Mouse (Mus musculus) intestine, postnatal 0 days (tissue): ENCODE data around the gene Zfp108. TPM values are rescaled to one million over a fixed set of nuclear protein-coding genes. Genes with fewer than 3 reads are reported as not detected.
"Not testable (repeated sequence)": the region's sequence is repeated elsewhere in the genome, so short reads cannot be mapped to it uniquely, and the experiment has no call there.

Experiments used
- ATAC-seq: fragments of 200-750 bp; cut with Nextera tagmentation; 2 replicates; pipeline ENCODE4 v1.8.0; 2017; ENCODE audit warnings: mild to moderate bottlenecking, moderate TSS enrichment, moderate library complexity
- H3K27ac ChIP-seq: fragments of 300-500 bp; sonication (generic); 2 replicates; pipeline ENCODE4 v1.5.1; 2014; ENCODE audit warnings: mild to moderate bottlenecking, low read depth, low read length, moderate library complexity
- H3K27me3 ChIP-seq: fragments of 300-500 bp; sonication (generic); replicated peaks from 2 replicates; pipeline ENCODE4 v1.6.1; 2014; ENCODE audit warnings: low read length, mixed read lengths; ENCODE audit not compliant: control insufficient read depth, insufficient read depth
- H3K36me3 ChIP-seq: fragments of 300-500 bp; sonication (generic); 2 replicates; pipeline ENCODE4 v1.6.1; 2014; ENCODE audit warnings: mild to moderate bottlenecking, moderate library complexity; ENCODE audit not compliant: control insufficient read depth, insufficient read depth
- H3K4me1 ChIP-seq: fragments of 300-500 bp; sonication (generic); replicated peaks from 2 replicates; pipeline ENCODE4 v1.6.1; 2014; ENCODE audit warnings: antibody characterized with exemption, low read length, mixed read lengths; ENCODE audit not compliant: control insufficient read depth, insufficient read depth
- H3K4me2 ChIP-seq: fragments of 300-500 bp; sonication (generic); replicated peaks from 2 replicates; pipeline ENCODE4 v1.6.1; 2014; ENCODE audit warnings: low read depth, mild to moderate bottlenecking, moderate library complexity
- H3K4me3 ChIP-seq: fragments of 300-500 bp; sonication (generic); 2 replicates; pipeline ENCODE4 v1.5.1; 2014; ENCODE audit warnings: low read depth, low read length
- H3K9ac ChIP-seq: fragments of 300-500 bp; sonication (generic); 2 replicates; pipeline ENCODE4 v1.6.1; 2014; ENCODE audit warnings: mild to moderate bottlenecking, low read depth, low read length
- H3K9me3 ChIP-seq: fragments of 300-500 bp; sonication (generic); 2 replicates; pipeline ENCODE4 v1.6.1; 2016; ENCODE audit warnings: mixed run types; ENCODE audit not compliant: control insufficient read depth
- CTCF ChIP-seq: sonication (generic); IDR thresholded peaks from 2 replicates; pipeline ENCODE4 v1.5.1; 2016; ENCODE audit warnings: low read depth, mild to moderate bottlenecking, control low read depth, antibody characterized with exemption, moderate library complexity
- WGBS: fragments of 180-500 bp; shearing (Covaris S2); extraction: QIAGEN DNeasy Blood & Tissue Kit; methylation state at CpG from one replicate; pipeline ENCODE4 v1.1.7; 2014; 5-methylcytosine and 5-hydroxymethylcytosine counted together
- polyA plus RNA-seq: library from polyadenylated mRNA; unstranded; fragments of >200 nt; fragmentation: Nextera tagmentation; extraction: Ambion mirVana; gene quantifications from 2 replicates; pipeline ENCODE4 v1.2.1, GENCODE M21; 2015

Zfp108 gene
- polyA plus RNA-seq, 1 experiment from 2014 or later = 0.98 TPM

GRCm38 (mm10) chr7:24269256-24269655, 14.7 kb downstream of the Zfp108 start:
- 78% methylated on average over 3 of the region's 3 CpGs for WGBS
- ATAC-seq = no peak
- Histone ChIP-seq H3K4me3 (no peak overlapping the region), H3K9me3 (no peaks in the 10 kb centered on the region), H3K4me2 (no peak overlapping the region), H3K36me3 (peaks cover 2% of the 10 kb centered on the region; the same call in 1 of the 2 replicates), H3K27ac (no peak overlapping the region), H3K4me1 (0 out of 2 replicates have a peak, but pooled peaks cover 4% of the 10 kb centered on the region), H3K27me3 (no peaks in the 10 kb centered on the region), H3K9ac (no peak overlapping the region)
- no peak for TF ChIP-seq CTCF

GRCm38 (mm10) chr7:24269667-24270287, 15.2 kb downstream of the Zfp108 start:
- WGBS = 32% methylated on average over 7 of the region's 7 CpGs
- H3K9me3 ChIP-seq = no peaks in the 10 kb centered on the region
- H3K4me1 ChIP-seq = 0 out of 2 replicates have a peak, but pooled peaks cover 4% of the 10 kb centered on the region
- ATAC-seq = peak; percentile 42; the same call in 1 of the 2 replicates
- H3K4me3 ChIP-seq = peak overlapping the region; percentile 46
- peak overlapping the region; percentile 40; the same call in 1 of the 2 replicates for H3K9ac ChIP-seq
- H3K4me2 ChIP-seq = peak overlapping the region; percentile 77
- H3K36me3 ChIP-seq = peaks cover 7% of the 10 kb centered on the region
- TF ChIP-seq CTCF = no peak
- no peaks in the 10 kb centered on the region for H3K27me3 ChIP-seq
- H3K27ac ChIP-seq = no peak overlapping the region

GRCm38 (mm10) chr7:24270288-24270672, 15.7 kb downstream of the Zfp108 start, which contains the start of gene Zfp93:
Gene Zfp93 (plus strand): TSS chr7:24270420.
- 0 out of 2 replicates have a peak, but pooled peaks cover 4% of the 10 kb centered on the region for H3K4me1 ChIP-seq
- peak within 1 kb of the TSS; percentile 46 for H3K4me3 ChIP-seq
- peak within 1 kb of the TSS; percentile 40; the same call in 1 of the 2 replicates for H3K9ac ChIP-seq
- no peak within 1 kb of the TSS for H3K27ac ChIP-seq
- peaks cover 12% of the 10 kb centered on the region for H3K36me3 ChIP-seq
- H3K4me2 ChIP-seq = peak within 1 kb of the TSS; percentile 77
- 2% methylated on average over 12 of the region's 12 CpGs for WGBS
- H3K9me3 ChIP-seq = no peaks in the 10 kb centered on the region
- ATAC-seq = peak; percentile 91
- H3K27me3 ChIP-seq = no peaks in the 10 kb centered on the region
- no peak for TF ChIP-seq CTCF

- Histone ChIP-seq H3K27me3 (no peaks in the 10 kb centered on the region), H3K4me2 (no peak overlapping the region), H3K4me1 (0 out of 2 replicates have a peak, but pooled peaks cover 4% of the 10 kb centered on the region), H3K9me3 (no peaks in the 10 kb centered on the region), H3K4me3 (no peak overlapping the region), H3K9ac (no peak overlapping the region), H3K36me3 (peaks cover 13% of the 10 kb centered on the region), H3K27ac (no peak overlapping the region)
- 93% methylated on average over 6 of the region's 6 CpGs for WGBS
- TF ChIP-seq CTCF = no peak
- ATAC-seq = no peak
These were observed 16.6 kb downstream of the Zfp108 start for GRCm38 (mm10) chr7:24271191-24271590.

GRCm38 (mm10) chr7:24274456-24274855, 19.9 kb downstream of the Zfp108 start:
- no peak for ATAC-seq
- Histone ChIP-seq H3K36me3 (peaks cover 16% of the 10 kb centered on the region), H3K9ac (no peak overlapping the region), H3K4me3 (no peak overlapping the region), H3K4me2 (no peak overlapping the region), H3K27me3 (no peaks in the 10 kb centered on the region), H3K4me1 (0 out of 2 replicates have a peak, but pooled peaks cover 4% of the 10 kb centered on the region), H3K27ac (no peak overlapping the region; the same call in 1 of the 2 replicates), H3K9me3 (no peaks in the 10 kb centered on the region)
- no peak for TF ChIP-seq CTCF
- 95% methylated on average over 4 of the region's 4 CpGs for WGBS

GRCm38 (mm10) chr7:24278771-24279170, 24.2 kb downstream of the Zfp108 start:
- H3K27me3 ChIP-seq, H3K9ac ChIP-seq, H3K27ac ChIP-seq, H3K9me3 ChIP-seq, H3K4me3 ChIP-seq, ATAC-seq, H3K4me1 ChIP-seq, H3K4me2 ChIP-seq: not testable (repeated sequence)
- 87% methylated on average over 3 of the region's 3 CpGs for WGBS
- H3K36me3 ChIP-seq = peaks cover 16% of the 10 kb centered on the region
